Mouse (Mus musculus): ENCODE data around the gene Myo1e.

The Myo1e gene

GRCm38 (mm10) chr9:70296916-70297315, 89.8 kb downstream of the Myo1e start:
- peak; percentile 18 for DNase-seq

GRCm38 (mm10) chr9:70298221-70298620, 91.1 kb downstream of the Myo1e start:
- peak; percentile 61 for DNase-seq

GRCm38 (mm10) chr9:70300705-70301104, 93.6 kb downstream of the Myo1e start:
- DNase-seq, result no peak

- no peak for DNase-seq
These were observed 94.4 kb downstream of the Myo1e start for GRCm38 (mm10) chr9:70301598-70301997.

- DNase-seq, result no peak
These were observed 97.8 kb downstream of the Myo1e start for GRCm38 (mm10) chr9:70304901-70305300.

GRCm38 (mm10) chr9:70310046-70310445, 102.9 kb downstream of the Myo1e start:
- no peak for DNase-seq

GRCm38 (mm10) chr9:70314019-70314418, 106.9 kb downstream of the Myo1e start:
- no peak for DNase-seq

- DNase-seq, result no peak
These were observed 108.0 kb downstream of the Myo1e start for GRCm38 (mm10) chr9:70315130-70315529.

GRCm38 (mm10) chr9:70318601-70319000, 111.5 kb downstream of the Myo1e start:
- no peak for DNase-seq

GRCm38 (mm10) chr9:70324336-70324735, 117.2 kb downstream of the Myo1e start:
- no peak for DNase-seq

- DNase-seq, result no peak
These were observed 118.9 kb downstream of the Myo1e start for GRCm38 (mm10) chr9:70325880-70326595.

GRCm38 (mm10) chr9:70328193-70328841, 121.2 kb downstream of the Myo1e start:
- DNase-seq, result no peak

GRCm38 (mm10) chr9:70331727-70332335, 124.7 kb downstream of the Myo1e start:
- no peak for DNase-seq

GRCm38 (mm10) chr9:70338391-70338790, 131.2 kb downstream of the Myo1e start:
- DNase-seq, result no peak

- no peak for DNase-seq
These were observed 131.7 kb downstream of the Myo1e start for GRCm38 (mm10) chr9:70338894-70339293.

GRCm38 (mm10) chr9:70349274-70349673, 142.1 kb downstream of the Myo1e start:
- DNase-seq, result no peak

GRCm38 (mm10) chr9:70351570-70352277, 144.6 kb downstream of the Myo1e start:
- DNase-seq, result peak; percentile 31

GRCm38 (mm10) chr9:70356254-70356653, 149.1 kb downstream of the Myo1e start:
- DNase-seq, result no peak

GRCm38 (mm10) chr9:70359402-70360131, 152.4 kb downstream of the Myo1e start:
- no peak for DNase-seq

GRCm38 (mm10) chr9:70364741-70365140, 157.6 kb downstream of the Myo1e start:
- no peak for DNase-seq

GRCm38 (mm10) chr9:70365915-70366314, 158.8 kb downstream of the Myo1e start:
- no peak for DNase-seq

GRCm38 (mm10) chr9:70366898-70367297, 159.7 kb downstream of the Myo1e start:
- no peak for DNase-seq

- DNase-seq, result no peak
These were observed 164.5 kb downstream of the Myo1e start for GRCm38 (mm10) chr9:70371638-70372037.

All from embryo, embryonic 11 days (tissue).